Mouse (Mus musculus) heart, adult 9 months (tissue): Measurements from ENCODE around the gene Cdh12.
"Not testable (repeated sequence)": the region's sequence is repeated elsewhere in the genome, so short reads cannot be mapped to it uniquely, and the experiment has no call there.

ENCODE experiments used
- DNase-seq, 2 experiments: peaks; one replicate each; pipeline ENCODE4 v3.0.0; 2022; ENCODE audit warnings: low spot score in 2 of 2

Cdh12 gene

DNA sequence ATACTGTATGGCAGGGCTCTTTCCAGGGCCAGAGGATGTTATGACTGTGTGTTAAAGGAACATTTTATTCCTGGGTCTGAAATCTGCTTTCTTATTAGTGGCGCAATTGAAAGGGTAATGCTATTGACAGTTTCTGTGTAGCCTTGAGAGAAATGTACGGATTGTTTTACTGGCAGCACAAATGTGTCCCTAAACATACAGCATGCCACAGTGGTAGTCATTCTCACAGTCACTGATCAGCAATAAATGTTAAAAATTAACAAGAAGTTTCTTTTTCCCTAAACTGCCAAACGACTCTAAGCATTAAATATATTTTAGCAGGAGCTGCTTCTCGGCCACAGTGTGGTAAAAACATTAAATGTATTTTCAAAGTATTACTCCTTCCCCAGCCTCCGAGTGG is 926.4 kb downstream of the Cdh12 start:
- no peak for DNase-seq

DNA sequence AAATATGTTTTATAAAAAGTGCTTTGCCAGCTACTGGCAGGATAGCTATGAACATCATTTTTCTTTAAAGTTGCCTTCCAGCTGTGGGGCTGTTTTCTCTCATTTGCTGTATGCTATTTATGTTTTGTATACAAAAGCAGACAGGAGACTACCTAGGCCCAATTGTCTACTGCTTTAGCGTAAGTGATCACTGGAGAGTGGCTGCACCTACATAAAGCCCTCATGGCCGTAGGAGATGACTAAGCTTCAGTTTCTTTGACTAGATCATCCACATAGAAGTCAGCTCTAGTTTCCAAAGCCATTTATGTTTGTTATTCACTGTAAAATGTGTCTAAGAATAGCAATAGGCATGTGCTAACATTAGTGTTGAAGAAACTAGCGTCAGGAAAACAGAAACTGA is 926.8 kb downstream of the Cdh12 start:
- no peak for DNase-seq

GRCm38 (mm10) chr15:21391442-21391841 is 942.4 kb downstream of the Cdh12 start:
- DNase-seq = not testable (repeated sequence)

DNA sequence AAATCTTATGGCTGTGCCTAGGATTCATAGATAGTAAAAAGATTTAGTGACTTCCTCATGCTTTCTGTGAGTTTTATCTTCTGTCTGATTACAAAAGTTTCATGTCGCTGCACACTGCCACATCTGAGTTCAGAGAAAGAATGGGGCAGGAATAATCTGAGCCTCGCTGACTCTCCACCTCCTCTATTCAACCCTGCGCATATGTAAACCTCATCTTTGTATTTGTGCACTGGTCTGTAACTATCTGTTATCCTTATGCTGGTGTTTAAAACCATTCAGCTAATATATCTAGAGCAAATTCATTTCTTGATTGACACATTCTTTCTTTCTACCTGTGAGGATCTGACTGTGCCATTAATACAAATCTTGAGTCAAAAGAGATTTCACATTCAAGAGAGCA is 944.0 kb downstream of the Cdh12 start:
- no peak for DNase-seq

DNA sequence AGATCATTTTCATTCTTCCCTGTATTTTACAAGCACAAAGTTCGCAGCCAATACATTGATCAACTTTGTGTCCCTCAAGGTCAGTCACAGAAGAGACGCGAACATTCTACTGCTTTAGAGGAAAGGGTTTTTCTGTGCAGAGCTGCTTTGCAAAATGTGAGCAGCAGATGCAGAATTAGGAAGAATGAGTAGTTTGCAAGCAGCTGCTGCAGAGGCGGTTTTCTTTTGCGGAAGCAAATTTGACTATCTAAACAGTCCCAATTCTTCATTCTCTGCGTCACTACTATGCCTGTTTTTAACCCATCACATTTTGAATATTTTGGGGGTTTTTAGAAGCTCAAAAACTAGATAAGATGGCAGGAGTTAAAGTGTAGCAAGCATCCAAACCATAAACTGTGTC is 956.1 kb downstream of the Cdh12 start:
- DNase-seq = no peak

- no peak for DNase-seq
Observed at GRCm38 (mm10) chr15:21407324-21408044, 958.4 kb downstream of the Cdh12 start.

GRCm38 (mm10) chr15:21437347-21437746 is 988.3 kb downstream of the Cdh12 start:
- no peak for DNase-seq

GRCm38 (mm10) chr15:21437924-21438323 is 988.9 kb downstream of the Cdh12 start:
- no peak for DNase-seq

DNA sequence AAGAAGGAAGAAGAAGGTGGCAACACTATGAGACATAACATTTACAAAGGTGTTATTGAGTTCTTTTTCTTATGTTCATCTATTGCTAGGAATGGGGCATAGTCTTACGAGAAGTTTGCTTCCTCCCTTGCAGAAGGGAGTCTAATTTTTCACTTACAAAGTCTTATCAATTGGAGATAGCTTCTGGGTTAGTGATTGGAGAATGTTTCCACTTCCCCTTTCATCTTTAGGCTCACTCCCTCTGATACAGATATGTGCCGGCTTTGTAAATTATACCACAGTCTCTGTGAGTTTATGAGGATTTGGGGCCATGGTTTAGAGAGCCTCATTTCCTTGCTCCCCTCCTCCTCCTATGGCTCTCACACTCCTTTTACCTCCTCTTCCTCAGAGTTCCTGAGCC is 1009.0 kb downstream of the Cdh12 start:
- DNase-seq = no peak

DNA sequence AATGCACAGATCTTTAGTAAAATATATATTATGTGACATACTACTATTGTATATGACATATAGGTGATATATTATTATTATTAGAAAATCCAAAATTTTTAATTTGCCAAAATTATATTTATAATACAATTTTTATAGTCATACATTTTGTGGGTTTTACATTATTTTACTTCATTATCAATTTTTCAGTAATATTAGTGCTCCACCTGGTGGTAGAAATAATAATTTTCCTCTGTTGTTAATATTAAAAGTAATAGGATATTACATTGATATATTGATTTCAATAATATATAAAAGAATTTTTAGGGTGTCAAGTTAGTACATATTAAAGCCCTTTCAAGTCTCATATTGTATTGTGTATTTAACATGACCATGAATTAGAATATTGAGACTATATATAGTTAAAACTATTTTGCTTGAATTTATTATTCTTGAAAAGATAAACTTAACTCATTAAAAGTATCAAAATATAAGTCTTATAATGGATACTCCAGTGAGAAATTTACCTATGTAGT is 1070.3 kb downstream of the Cdh12 start:
- no peak for DNase-seq

DNA sequence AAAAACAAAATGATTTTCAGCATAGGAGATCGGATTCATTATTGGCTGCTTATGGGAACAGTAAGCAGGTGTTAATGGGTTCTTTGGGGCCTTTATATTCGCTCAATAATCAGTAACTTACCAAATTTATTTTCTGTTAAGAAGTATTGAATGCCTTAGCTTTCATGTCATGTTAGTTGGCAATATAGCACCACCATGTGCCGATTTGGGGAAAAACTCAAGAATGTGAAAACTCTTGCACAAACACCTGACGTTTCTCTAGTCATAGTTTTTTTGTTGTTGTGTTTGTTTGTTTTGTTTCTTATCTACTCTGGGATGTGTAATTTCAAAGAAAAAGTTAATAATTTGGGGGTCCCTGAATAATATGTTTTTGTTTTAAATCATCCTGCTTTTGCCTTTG is 1081.7 kb downstream of the Cdh12 start:
- no peak for DNase-seq

DNA sequence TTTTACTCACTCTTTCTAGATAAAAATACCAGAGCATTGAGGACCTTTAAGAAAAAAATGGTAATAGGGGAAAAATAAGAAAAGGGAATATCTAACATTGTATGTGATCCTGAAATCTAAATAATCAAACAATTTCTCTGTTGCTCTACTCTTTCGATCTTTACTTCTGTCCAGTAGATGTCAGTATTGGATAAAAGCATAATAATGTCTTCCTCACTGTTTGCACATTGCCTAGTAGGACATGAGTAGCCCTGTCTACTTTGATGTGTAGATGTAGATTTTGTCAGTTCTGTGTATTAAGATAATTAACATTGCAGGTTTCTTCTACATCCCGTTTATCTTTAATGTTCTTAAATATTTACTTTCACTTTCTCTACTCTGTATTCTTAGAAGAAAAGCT is 1087.8 kb downstream of the Cdh12 start:
- DNase-seq = no peak

- no peak for DNase-seq
Observed at GRCm38 (mm10) chr15:21544786-21545185, 1095.7 kb downstream of the Cdh12 start.

DNA sequence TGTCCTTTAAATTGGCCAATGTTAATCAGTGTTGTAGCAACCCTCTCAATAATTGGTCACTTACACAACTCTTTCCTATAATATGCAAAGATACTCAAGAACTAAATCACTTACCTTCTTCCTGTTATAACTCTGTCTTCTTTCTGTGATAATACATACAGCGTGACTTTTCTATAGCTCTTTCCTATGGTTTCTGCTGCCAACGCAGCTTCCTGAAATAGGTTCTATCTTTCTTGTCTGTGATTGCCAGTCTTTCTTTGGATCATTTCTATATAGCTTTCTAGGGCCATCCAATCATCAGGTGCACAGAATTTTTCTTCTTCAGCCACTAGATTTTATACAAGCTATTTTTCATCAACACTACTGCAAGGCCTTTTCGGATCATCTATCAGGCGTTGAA is 1106.9 kb downstream of the Cdh12 start:
- no peak for DNase-seq

- DNase-seq = no peak
Observed at GRCm38 (mm10) chr15:21566314-21567051, 1117.4 kb downstream of the Cdh12 start.

- no peak for DNase-seq
Observed at GRCm38 (mm10) chr15:21604510-21604909, 1155.4 kb downstream of the Cdh12 start.
